Mouse (Mus musculus) kidney, postnatal 10 days (tissue): ENCODE measurements around the gene Arpc3.
"Not testable (repeated sequence)": the region's sequence is repeated elsewhere in the genome, so short reads cannot be mapped to it uniquely, and the experiment has no call there.

Source experiments
- DNase-seq: peaks from one replicate; pipeline ENCODE4 v3.0.0; 2021; ENCODE audit warnings: mixed read lengths

Arpc3 gene

DNA sequence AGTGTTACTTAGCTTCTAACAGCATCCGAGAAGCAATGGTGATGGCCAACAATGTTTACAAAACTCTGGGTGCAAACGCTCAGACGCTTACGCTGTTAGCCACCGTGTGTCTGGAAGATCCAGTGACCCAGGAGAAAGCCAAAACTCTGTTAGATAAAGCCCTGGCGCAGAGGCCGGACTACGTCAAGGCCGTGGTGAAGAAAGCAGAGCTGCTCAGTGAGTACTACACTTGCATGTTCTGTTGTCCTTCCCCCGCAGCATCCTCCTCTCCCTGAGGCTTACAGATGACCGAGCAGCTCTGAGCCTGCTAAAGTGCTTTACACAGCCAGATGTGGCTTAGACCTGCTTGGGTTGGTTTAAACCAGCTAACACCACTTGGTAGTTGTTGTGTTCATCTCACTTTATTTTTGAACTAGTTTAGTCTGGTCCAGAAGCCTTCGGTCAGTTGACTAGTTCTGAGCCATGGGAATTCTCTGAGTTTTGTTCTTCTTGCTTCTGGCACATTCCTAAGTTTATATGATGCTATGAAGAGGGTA is 48.5 kb downstream of the Arpc3 start:
- peak; percentile 57 for DNase-seq

DNA sequence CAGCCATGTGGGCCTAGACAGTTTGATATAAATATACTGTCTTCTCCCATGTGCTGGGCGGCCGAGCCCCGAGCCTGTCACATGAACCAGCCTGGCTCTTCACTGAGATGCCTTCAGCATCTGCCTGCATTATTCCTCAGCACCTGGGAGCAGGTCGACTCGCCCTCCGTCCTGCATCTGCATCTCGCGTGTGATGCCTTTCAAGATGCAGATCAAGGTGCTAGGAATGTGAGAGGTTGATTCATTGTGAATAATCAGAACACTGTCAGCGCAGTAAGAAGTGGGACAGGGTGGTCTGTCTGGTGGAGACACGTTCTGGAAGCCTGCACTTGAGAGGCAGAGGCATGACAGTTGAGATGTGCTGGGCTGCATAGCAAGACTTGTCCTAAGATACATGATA is 52.8 kb downstream of the Arpc3 start:
- DNase-seq, result no peak

DNA sequence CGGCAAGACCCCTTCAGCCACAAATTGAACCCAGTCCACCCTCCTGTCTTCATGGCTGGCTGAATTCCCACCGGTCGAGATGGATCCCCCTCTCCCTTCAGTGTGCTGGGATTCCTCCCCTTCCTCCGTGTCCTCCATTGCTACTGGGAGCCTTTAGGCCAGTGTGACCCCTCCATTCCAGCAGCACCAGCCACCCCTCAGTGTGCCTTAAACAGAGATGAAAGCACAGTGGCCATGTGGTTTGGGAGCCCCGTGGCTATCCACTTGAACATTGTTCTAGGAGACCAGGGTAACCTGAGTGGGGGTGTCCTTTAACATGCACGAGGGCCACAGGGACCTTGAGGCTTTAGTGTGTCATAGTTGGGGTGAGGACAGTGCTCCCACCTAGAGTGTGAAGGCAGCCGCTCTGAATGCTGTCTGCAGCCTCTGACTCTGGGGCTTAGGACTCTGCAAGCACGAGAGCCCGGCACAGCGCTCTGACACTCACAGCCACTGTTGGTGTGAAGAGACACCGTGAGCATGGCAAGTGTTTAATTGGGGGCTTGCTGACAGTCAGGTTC is 53.5 kb downstream of the Arpc3 start:
- DNase-seq, result no peak

DNA sequence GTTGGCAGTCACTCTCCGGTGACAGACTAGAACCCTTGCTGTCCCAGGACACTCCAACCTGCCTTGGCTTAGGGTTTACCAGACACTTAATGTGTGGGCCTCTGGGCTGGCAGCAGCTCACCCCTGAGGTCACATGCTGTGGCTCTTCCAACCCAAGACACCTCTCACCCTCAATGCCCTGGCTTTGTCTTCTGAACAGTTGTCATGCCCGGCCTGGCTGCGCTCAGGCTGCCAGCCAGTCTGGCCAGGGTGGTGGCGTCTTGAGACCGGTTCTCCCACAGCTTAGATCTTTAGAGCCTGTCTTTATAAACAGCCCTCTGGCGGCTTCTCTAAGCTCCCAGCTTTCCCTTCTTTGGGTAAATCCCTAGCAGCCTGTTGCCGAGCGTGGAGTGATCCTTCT is 56.2 kb downstream of the Arpc3 start:
- no peak for DNase-seq

DNA sequence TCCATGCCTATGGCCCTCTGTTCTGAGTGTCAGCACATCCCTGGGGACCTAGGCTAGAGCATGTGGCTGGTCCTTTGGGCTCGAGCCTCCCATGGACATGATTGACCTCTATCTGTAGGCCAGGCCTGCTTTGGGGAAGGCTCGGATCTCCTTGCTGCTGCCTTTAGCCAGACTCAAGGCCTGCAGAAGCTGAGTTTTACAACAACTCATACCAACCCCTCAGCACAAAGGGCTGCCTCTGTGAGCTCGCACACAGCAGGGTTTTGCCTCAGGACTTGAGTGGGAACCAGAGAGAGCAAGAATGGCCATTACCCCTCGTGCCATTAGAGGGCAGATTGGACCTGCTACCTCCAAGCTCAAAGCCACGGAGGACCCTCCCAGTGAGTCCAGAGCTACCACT is 57.2 kb downstream of the Arpc3 start:
- no peak for DNase-seq

DNA sequence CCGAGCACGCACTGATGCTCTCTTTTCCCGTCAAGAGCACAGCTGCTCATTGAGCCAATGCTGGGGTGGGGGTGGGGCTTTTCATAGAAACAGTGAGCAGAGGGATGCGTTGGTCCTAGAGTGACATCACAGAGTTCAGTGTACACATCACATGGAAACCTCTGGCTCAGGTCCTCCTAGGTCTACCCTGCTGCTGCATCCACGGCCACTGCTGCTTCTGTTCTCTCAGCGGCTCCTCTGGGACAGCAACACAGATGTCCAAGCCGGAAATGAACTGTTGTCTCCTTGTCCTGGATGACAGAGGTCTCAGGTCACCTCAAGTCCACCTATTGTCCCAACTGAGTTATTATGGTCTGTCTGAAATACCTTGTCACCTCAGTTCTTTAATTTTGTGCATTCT is 58.3 kb downstream of the Arpc3 start:
- DNase-seq, result no peak

DNA sequence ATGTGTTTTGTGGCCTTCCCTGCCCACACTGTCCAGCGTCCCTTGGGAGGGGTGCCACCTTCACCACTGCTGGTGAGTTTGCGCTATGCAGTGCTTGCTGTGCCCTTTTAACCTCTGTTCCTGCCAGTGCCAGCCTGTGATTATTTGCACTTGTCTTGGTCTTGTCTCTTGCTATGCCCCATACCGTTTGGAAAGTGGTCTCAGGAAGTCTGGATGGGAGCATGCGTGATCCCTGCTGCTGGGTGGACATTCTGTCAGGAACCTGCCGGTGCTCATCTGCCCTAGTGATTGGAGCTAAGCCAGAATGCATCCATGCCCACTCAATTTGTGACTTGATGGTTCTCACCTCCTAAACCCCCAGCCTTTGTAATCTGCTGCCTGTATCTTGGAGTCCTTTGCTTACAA is 59.2 kb downstream of the Arpc3 start:
- no peak for DNase-seq

DNA sequence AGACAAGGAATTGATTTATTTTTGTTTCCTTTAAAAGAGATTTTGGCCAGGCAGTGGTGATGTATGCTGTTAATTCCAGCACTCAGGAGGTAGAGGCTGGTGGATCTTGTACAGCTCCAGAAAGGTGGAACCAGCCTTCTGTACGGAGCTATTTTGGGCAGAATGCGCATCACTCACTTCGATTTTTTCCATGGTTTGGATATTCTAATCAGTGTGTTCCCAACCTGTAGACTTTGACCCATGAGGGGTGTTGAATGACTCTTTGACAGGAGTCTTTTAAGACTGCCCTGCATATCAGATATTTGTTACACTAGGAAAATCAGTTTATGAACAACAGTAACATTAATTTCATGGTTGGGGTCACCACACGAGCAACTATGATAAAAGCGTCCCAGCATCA is 59.6 kb downstream of the Arpc3 start:
- no peak for DNase-seq

DNA sequence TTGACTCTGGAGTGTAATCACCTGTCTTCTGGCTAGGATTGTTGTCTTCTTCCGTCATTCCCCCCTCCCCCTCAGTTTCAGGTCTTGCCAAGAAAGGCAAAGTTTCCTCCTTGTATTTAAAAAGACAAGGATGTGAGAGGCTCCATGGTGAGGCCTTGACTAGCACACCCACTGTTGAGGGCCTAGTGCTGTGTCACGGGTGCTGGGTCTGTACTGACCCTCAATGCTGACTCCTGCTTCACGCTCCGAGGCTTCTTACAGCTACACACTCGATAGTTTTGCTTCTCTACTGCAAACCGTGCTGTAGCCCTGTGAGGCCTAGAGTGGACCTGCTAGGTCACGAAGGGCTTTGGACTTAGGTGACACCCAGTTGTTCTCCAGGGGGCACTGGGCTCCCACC is 60.5 kb downstream of the Arpc3 start:
- no peak for DNase-seq

DNA sequence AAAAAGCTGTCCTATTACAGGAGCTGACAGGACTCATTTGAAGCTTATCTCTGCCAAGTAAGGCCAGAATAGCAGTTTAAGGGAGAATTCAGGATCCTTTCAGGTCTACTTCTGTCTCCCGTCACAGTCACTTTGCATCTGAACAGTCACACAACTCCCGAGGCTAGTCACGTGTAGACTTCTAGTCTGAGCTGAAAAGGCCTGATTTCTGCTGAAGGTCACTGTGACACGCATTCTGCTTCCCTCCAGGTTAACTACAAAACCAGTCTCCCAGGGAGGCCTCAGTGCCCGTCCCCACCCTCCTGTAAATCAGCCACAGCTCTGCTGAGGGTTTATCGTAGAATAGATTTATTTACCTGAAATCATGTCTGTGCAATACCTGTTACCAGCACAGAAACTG is 61.5 kb downstream of the Arpc3 start:
- no peak for DNase-seq

DNA sequence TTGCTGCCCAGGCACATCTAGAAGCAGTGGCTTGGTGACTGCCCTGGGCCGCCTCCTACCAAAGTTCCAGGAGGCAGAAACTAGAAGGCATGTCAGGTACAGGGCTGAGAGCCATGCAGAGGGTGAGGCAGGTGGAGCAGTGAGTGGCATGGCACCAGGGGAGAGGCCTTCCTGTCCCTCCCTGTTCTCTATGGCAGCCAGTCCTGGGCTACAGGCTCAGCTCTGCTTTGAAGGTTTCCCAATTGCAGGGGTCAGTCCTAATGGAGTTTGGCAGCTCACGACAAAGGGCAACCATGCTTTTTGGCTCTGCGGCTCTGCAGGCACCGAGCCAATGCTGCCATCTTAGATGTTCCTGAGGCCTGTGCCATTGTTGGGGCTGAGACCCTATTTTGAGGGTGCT is 62.8 kb downstream of the Arpc3 start:
- no peak for DNase-seq

DNA sequence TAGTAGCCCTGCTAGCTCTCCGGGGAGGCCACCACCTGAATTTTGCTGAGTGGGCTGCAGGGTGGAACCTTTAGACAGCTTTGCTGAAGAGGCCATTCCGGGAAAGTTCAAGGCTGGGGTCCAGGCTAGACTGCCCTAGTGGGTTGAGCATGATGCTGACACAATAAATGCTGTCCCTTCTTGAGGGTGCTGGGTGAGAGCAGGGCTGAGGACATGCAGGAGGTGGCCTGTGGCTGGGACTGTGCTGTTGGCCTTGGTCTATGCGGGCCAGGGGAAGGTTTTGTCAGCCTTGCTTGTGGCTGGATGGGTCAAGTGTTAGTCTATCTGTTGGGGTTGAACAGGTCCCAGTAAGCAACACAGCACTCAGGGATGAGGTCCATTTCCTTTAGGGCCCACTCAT is 63.2 kb downstream of the Arpc3 start:
- DNase-seq, result no peak

DNA sequence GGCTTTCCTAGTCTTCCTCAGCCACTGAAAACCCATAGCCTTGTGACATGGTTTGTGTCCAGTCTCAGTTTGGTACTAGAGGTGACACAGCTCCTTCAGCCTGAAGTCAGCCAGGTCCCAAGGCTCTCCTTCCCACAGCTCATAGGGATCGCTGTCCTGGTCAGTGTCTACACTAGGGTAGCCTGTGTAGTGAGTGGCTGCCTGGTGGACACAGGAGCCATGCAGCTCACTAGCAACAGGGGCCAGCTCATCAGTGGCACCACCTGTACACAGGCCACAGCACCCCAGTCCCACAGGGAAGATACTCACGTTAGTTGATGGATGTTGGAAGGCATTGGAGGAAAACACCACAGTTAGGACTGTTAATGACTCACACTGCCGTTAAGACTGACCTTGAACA is 63.9 kb downstream of the Arpc3 start:
- no peak for DNase-seq

DNA sequence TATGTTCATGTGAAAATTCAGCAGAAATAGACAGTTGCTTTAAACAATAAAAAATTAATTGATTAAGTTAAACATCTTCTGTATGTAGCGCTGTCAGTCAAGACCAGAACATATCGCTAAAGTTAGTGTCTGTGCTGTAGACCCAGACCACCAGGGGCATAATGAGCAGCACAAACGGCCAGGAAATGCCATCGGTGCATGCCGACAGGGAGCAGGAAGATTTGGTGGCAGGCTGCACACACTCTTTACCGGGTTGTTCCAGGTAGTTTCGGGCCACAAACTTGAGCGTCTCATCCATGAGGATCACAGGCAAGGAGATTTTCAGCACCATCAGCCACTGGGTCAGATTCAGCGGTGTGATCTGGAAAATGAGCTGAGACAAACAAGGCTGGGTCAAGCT is 65.4 kb downstream of the Arpc3 start:
- DNase-seq, result not testable (repeated sequence)

DNA sequence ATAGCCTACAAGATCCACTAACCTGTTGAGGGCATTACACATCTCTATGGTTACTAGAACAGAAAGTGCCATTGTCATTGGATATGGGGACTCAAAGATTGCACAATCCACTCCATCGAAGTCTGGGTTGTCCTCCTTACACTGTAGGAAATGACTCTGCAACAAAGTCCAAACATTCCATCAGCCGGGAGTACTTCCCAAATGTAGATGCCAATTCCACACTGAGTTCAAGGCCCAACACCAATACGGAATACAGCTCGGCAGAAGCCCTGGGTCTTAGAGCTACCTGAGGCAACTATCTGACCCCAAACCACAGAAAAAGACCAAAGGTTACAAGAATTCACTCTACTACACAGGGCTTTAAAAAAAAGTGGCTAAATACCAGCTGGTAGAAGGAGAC is 66.4 kb downstream of the Arpc3 start:
- no peak for DNase-seq

DNA sequence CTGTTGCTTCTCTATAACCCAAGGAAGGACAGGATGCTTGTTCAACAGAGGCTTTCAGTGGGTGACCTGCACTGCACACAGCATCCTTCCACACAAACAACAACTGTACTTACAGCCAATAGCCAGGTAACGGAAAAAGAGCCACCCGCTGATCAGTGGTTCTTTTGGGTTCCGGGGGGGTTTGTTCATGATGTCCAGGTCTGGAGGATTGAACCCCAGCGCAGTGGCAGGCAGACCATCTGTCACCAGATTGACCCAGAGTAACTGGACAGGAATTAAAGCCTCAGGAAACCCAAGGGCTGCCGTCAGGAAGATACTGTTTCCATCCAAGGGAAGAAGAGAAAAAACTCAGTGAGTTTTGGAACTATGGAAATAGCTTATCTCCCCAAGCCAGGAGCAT is 67.7 kb downstream of the Arpc3 start:
- no peak for DNase-seq

DNA sequence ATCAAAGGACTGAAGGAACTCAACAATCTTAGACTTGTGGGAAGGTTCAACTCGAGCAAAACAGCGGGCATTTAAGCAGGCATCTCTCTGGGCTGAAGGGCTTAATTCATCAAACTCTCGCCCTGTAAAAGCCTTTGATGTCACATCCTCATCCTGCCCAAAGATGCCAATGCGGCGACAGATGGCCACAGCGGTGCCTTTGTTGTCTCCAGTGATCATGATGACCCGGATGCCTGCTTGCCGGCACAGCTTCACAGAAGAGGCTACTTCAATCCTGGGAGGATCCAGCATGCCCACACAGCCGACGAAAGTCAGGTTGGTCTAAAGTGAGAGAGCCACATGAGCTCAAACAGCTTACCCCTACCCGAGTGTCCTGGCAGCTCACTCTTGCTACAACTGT is 69.0 kb downstream of the Arpc3 start:
- no peak for DNase-seq

DNA sequence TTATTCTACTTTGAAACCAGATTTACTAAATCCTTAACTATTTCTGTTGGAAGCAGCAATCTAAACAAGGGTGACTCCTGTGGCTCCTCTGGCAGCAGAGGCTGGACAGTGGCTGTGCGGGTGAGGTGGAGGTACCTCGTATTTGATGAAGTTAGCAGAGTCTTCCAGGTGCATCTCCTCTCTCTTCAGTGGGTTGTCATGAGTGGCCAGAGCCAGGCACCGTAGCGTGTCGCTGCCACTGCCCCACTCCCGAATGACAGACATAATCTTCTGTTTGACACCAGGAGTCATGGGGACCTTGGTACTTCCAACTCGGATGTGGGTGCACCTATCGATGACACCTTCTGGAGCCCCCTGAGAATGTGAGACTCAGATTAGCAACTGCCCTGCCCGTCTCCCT is 69.8 kb downstream of the Arpc3 start:
- no peak for DNase-seq
